Mouse (Mus musculus) cerebellum, adult 2 months (tissue): Measurements from ENCODE around the gene Gm47996.
"Not testable (repeated sequence)": the region's sequence is repeated elsewhere in the genome, so short reads cannot be mapped to it uniquely, and the experiment has no call there.

Experiments
- CTCF ChIP-seq: fragments of 200-500 bp; IDR thresholded peaks from 2 replicates; pipeline ENCODE4 v1.5.1; 2011; ENCODE audit warnings: low read depth, mild to moderate bottlenecking, control low read depth, low read length, moderate library complexity, borderline replicate concordance; ENCODE audit not compliant: insufficient read depth
- POLR2A ChIP-seq: fragments of 200-500 bp; IDR thresholded peaks from 2 replicates; pipeline ENCODE4 v1.6.1; 2011; ENCODE audit warnings: low read length, control low read depth, borderline replicate concordance; ENCODE audit not compliant: insufficient read depth

GRCm38 (mm10) chr1:151208944-151209343 is 987 bp upstream of the Gm47996 start:
- TF ChIP-seq CTCF, POLR2A: not testable (repeated sequence)
